Mouse (Mus musculus) limb, embryonic 11.5 days (tissue): Measurements from ENCODE around the gene Fat4. TPM values are rescaled to one million over a fixed set of nuclear protein-coding genes. Genes with fewer than 3 reads are reported as not detected.

Experiments used
- ATAC-seq: fragments of 200-750 bp; cut with Nextera tagmentation; 2 replicates; pipeline ENCODE4 v1.8.0; 2017; ENCODE audit warnings: low read depth; ENCODE audit not compliant: insufficient number of reproducible peaks, low FRiP score, low TSS enrichment
- DNase-seq: peaks from one replicate; pipeline ENCODE4 v3.0.0-alpha.2; 2015; ENCODE audit warnings: low spot score
- H3K27ac ChIP-seq: fragments of 300-500 bp; sonication (generic); replicated peaks from 2 replicates; pipeline ENCODE4 v1.5.1; 2014; ENCODE audit warnings: low read depth, mild to moderate bottlenecking, low read length
- H3K27me3 ChIP-seq: fragments of 300-500 bp; sonication (generic); 2 replicates; pipeline ENCODE4 v1.6.1; 2014; ENCODE audit warnings: mild to moderate bottlenecking, low read length, mixed read lengths; ENCODE audit not compliant: control insufficient read depth, insufficient read depth
- H3K36me3 ChIP-seq: fragments of 300-500 bp; sonication (generic); 2 replicates; pipeline ENCODE4 v1.6.1; 2014; ENCODE audit warnings: mild to moderate bottlenecking, low read length, moderate library complexity, mixed read lengths; ENCODE audit not compliant: control insufficient read depth, insufficient read depth
- H3K4me1 ChIP-seq: fragments of 300-500 bp; sonication (generic); 2 replicates; pipeline ENCODE4 v1.6.1; 2014; ENCODE audit warnings: low read length, mixed read lengths; ENCODE audit not compliant: control insufficient read depth, insufficient read depth
- H3K4me2 ChIP-seq: fragments of 300-500 bp; sonication (generic); 2 replicates; pipeline ENCODE4 v1.6.1; 2014; ENCODE audit warnings: low read depth, mild to moderate bottlenecking, moderate library complexity; ENCODE audit not compliant: severe bottlenecking
- H3K4me3 ChIP-seq: fragments of 300-500 bp; sonication (generic); 2 replicates; pipeline ENCODE4 v1.5.1; 2014; ENCODE audit warnings: low read depth, low read length
- H3K9ac ChIP-seq: fragments of 300-500 bp; sonication (generic); 2 replicates; pipeline ENCODE4 v1.6.1; 2014; ENCODE audit warnings: mild to moderate bottlenecking, low read length
- H3K9me3 ChIP-seq: fragments of 300-500 bp; sonication (generic); 2 replicates; pipeline ENCODE4 v1.6.1; 2016; ENCODE audit warnings: low read length; ENCODE audit not compliant: control insufficient read depth
- WGBS: fragments of 180-500 bp; shearing (Covaris S2); extraction: QIAGEN DNeasy Blood & Tissue Kit; methylation state at CpG from one replicate; pipeline ENCODE4 v1.1.7; 2014; 5-methylcytosine and 5-hydroxymethylcytosine counted together
- polyA plus RNA-seq: library from polyadenylated mRNA; unstranded; fragments of >200 nt; fragmentation: Nextera tagmentation; extraction: Ambion mirVana; gene quantifications from 2 replicates; pipeline ENCODE4 v1.2.1, GENCODE M21; 2014

Gene Fat4
- polyA plus RNA-seq, 1 experiment from 2014 or later, result 10.7 TPM

- H3K27ac ChIP-seq, result no peak overlapping the region
- no peak for ATAC-seq
- H3K9me3 ChIP-seq, result no peaks in the 10 kb centered on the region
- no peak for DNase-seq
- no peak overlapping the region for H3K9ac ChIP-seq
- no peak overlapping the region for H3K4me2 ChIP-seq
- no peaks in the 10 kb centered on the region for H3K27me3 ChIP-seq
- H3K36me3 ChIP-seq, result peaks cover 7% of the 10 kb centered on the region
- H3K4me1 ChIP-seq, result no peaks in the 10 kb centered on the region
- H3K4me3 ChIP-seq, result no peak overlapping the region
- WGBS, result 63% methylated on average over 3 of the region's 3 CpGs
These were observed 67.5 kb downstream of the Fat4 start for GRCm38 (mm10) chr3:38954196-38954595.

- Histone ChIP-seq H3K9ac (no peak overlapping the region), H3K9me3 (no peaks in the 10 kb centered on the region), H3K4me1 (no peaks in the 10 kb centered on the region), H3K27ac (no peak overlapping the region), H3K27me3 (no peaks in the 10 kb centered on the region), H3K4me2 (no peak overlapping the region), H3K4me3 (no peak overlapping the region), H3K36me3 (peaks cover 7% of the 10 kb centered on the region)
- 44% methylated on average over 9 of the region's 9 CpGs for WGBS
- ATAC-seq (no peak), DNase-seq (no peak)
These were observed 69.4 kb downstream of the Fat4 start for GRCm38 (mm10) chr3:38956012-38956648.

- Histone ChIP-seq H3K27me3 (no peaks in the 10 kb centered on the region), H3K9ac (no peak overlapping the region), H3K4me2 (no peak overlapping the region), H3K4me3 (no peak overlapping the region), H3K9me3 (no peaks in the 10 kb centered on the region), H3K36me3 (peaks cover 7% of the 10 kb centered on the region), H3K4me1 (no peaks in the 10 kb centered on the region), H3K27ac (no peak overlapping the region)
- WGBS, result 94% methylated on average over 11 of the region's 11 CpGs
- DNase-seq (no peak), ATAC-seq (no peak)
These were observed 70.4 kb downstream of the Fat4 start for GRCm38 (mm10) chr3:38957186-38957585.

GRCm38 (mm10) chr3:38962328-38962727, 75.6 kb downstream of the Fat4 start:
- H3K4me1 ChIP-seq, result no peaks in the 10 kb centered on the region
- H3K36me3 ChIP-seq, result no peaks in the 10 kb centered on the region
- no peak overlapping the region for H3K27ac ChIP-seq
- H3K4me2 ChIP-seq, result no peak overlapping the region
- DNase-seq (no peak), ATAC-seq (no peak)
- WGBS, result 89% methylated on average over 6 of the region's 6 CpGs
- no peak overlapping the region for H3K9ac ChIP-seq
- H3K9me3 ChIP-seq, result no peaks in the 10 kb centered on the region
- H3K4me3 ChIP-seq, result no peak overlapping the region
- no peaks in the 10 kb centered on the region for H3K27me3 ChIP-seq

GRCm38 (mm10) chr3:38967480-38967879, 80.7 kb downstream of the Fat4 start:
- H3K9ac ChIP-seq, result no peak overlapping the region
- H3K4me2 ChIP-seq, result no peak overlapping the region
- H3K27me3 ChIP-seq, result no peaks in the 10 kb centered on the region
- H3K27ac ChIP-seq, result no peak overlapping the region
- no peaks in the 10 kb centered on the region for H3K4me1 ChIP-seq
- ATAC-seq, result no peak
- no peak for DNase-seq
- H3K4me3 ChIP-seq, result no peak overlapping the region
- H3K9me3 ChIP-seq, result no peaks in the 10 kb centered on the region
- no peaks in the 10 kb centered on the region; the same call in 1 of the 2 replicates for H3K36me3 ChIP-seq

GRCm38 (mm10) chr3:38986379-38986778, 99.6 kb downstream of the Fat4 start:
- Histone ChIP-seq H3K27me3 (no peaks in the 10 kb centered on the region), H3K9me3 (no peaks in the 10 kb centered on the region), H3K27ac (no peak overlapping the region), H3K4me1 (no peaks in the 10 kb centered on the region), H3K9ac (no peak overlapping the region), H3K4me3 (no peak overlapping the region), H3K36me3 (peaks cover 2% of the 10 kb centered on the region; the same call in 1 of the 2 replicates), H3K4me2 (no peak overlapping the region)
- no peak for ATAC-seq
- no peak for DNase-seq

- no peak for DNase-seq
- Histone ChIP-seq H3K4me3 (no peak overlapping the region), H3K4me2 (no peak overlapping the region), H3K36me3 (0 out of 2 replicates have a peak, but pooled peaks cover 2% of the 10 kb centered on the region), H3K27me3 (no peaks in the 10 kb centered on the region), H3K9me3 (no peaks in the 10 kb centered on the region), H3K4me1 (no peaks in the 10 kb centered on the region), H3K27ac (no peak overlapping the region), H3K9ac (no peak overlapping the region)
- ATAC-seq, result no peak
- WGBS, result 83% methylated on average over 3 of the region's 3 CpGs
These were observed 102.4 kb downstream of the Fat4 start for GRCm38 (mm10) chr3:38989181-38989580.

- H3K9ac ChIP-seq, result no peak overlapping the region
- no peak for DNase-seq
- no peaks in the 10 kb centered on the region for H3K4me1 ChIP-seq
- WGBS, result 80% methylated on average over 3 of the region's 3 CpGs
- H3K4me2 ChIP-seq, result no peak overlapping the region
- no peak overlapping the region for H3K4me3 ChIP-seq
- H3K27me3 ChIP-seq, result no peaks in the 10 kb centered on the region
- no peaks in the 10 kb centered on the region for H3K9me3 ChIP-seq
- H3K36me3 ChIP-seq, result peaks cover 3% of the 10 kb centered on the region; the same call in 1 of the 2 replicates
- no peak overlapping the region for H3K27ac ChIP-seq
- no peak for ATAC-seq
These were observed 113.3 kb downstream of the Fat4 start for GRCm38 (mm10) chr3:39000011-39000410.

GRCm38 (mm10) chr3:39010544-39010943, 123.8 kb downstream of the Fat4 start:
- no peak overlapping the region for H3K4me2 ChIP-seq
- DNase-seq, result no peak
- peaks cover 15% of the 10 kb centered on the region; the same call in 1 of the 2 replicates for H3K36me3 ChIP-seq
- H3K27ac ChIP-seq, result no peak overlapping the region
- no peaks in the 10 kb centered on the region for H3K27me3 ChIP-seq
- no peak overlapping the region for H3K4me3 ChIP-seq
- no peak for ATAC-seq
- no peaks in the 10 kb centered on the region for H3K9me3 ChIP-seq
- WGBS, result 88% methylated on average over 7 of the region's 7 CpGs
- H3K4me1 ChIP-seq, result no peaks in the 10 kb centered on the region
- H3K9ac ChIP-seq, result no peak overlapping the region
